ENCODE assay signal across 19 mouse cellular contexts in genomic region chr2:43793105-43793504, GRCm38 (mm10). TPM values are rescaled to one million over a fixed set of nuclear protein-coding genes. Genes with fewer than 3 reads are reported as not detected.
DNase-seq lines count a peak whose midpoint lies in the region; ATAC-seq and TF ChIP-seq lines count a peak whose summit lies in the region.
"Had no signal": no experiment of that assay in that cellular context is flagged by ENCODE, and none has a peak within 500 bp of the region (broad histone marks: within the 10 kb centered on the region; RNA-seq: fewer than 3 reads in every experiment).

No protein-coding gene starts in this region.

- no peak overlapping the region for H3K9ac ChIP-seq in liver, embryonic 11.5 days (ENCODE audit: low read depth, low read length)
- H3K9ac ChIP-seq in liver, embryonic 15.5 days: no peak overlapping the region
- no peak overlapping the region for H3K9ac ChIP-seq in lung, postnatal 0 days (replicated peaks; ENCODE audit: low read depth)
- H3K9ac ChIP-seq: embryonic facial prominence, embryonic 12.5 days; forebrain, embryonic 13.5 days; forebrain, postnatal 0 days; heart, embryonic 12.5 days; hindbrain, embryonic 14.5 days had no signal

- H3K4me2 ChIP-seq in liver, embryonic 11.5 days: peak overlapping the region; percentile 15; the same call in 1 of the 2 replicates
- no peak overlapping the region for H3K4me2 ChIP-seq in liver, embryonic 15.5 days
- no peak overlapping the region for H3K4me2 ChIP-seq in lung, postnatal 0 days (replicated peaks; ENCODE audit: low read depth, low read length)
- H3K4me2 ChIP-seq: embryonic facial prominence, embryonic 12.5 days; forebrain, embryonic 13.5 days; heart, embryonic 12.5 days; hindbrain, embryonic 14.5 days had no signal

- peaks cover 15% of the 10 kb centered on the region for H3K4me1 ChIP-seq in liver, embryonic 11.5 days (replicated peaks; ENCODE audit: control insufficient read depth, insufficient read depth, low read length)
- H3K4me1 ChIP-seq in liver, embryonic 15.5 days (replicated peaks): peaks cover 18% of the 10 kb centered on the region
- no peaks in the 10 kb centered on the region for H3K4me1 ChIP-seq in lung, postnatal 0 days (ENCODE audit: insufficient read depth, low read depth, low read length)
- H3K4me1 ChIP-seq: embryonic facial prominence, embryonic 12.5 days; heart, embryonic 12.5 days had no signal

- 32% methylated on average over 3 of the region's 3 CpGs for WGBS in liver, embryonic 11.5 days
- WGBS in liver, embryonic 15.5 days (ENCODE audit: insufficient replicate concordance): 15% methylated on average over 3 of the region's 3 CpGs
- WGBS in lung, postnatal 0 days: 63% methylated on average over 3 of the region's 3 CpGs

- H3K9me3 ChIP-seq in liver, embryonic 11.5 days (ENCODE audit: control insufficient read depth, low read length): no peaks in the 10 kb centered on the region
- H3K9me3 ChIP-seq in liver, embryonic 15.5 days (replicated peaks): no peaks in the 10 kb centered on the region
- no peaks in the 10 kb centered on the region for H3K9me3 ChIP-seq in lung, postnatal 0 days (ENCODE audit: low read length)
- H3K9me3 ChIP-seq: embryonic facial prominence, embryonic 12.5 days; forebrain, embryonic 13.5 days; heart, embryonic 12.5 days; hindbrain, embryonic 10.5 days had no signal

- H3K4me3 ChIP-seq in liver, embryonic 11.5 days (ENCODE audit: low read depth, low read length): no peak overlapping the region
- no peak overlapping the region for H3K4me3 ChIP-seq in liver, embryonic 15.5 days (replicated peaks)
- no peak overlapping the region for H3K4me3 ChIP-seq in lung, postnatal 0 days (ENCODE audit: low read depth, low read length)
- H3K4me3 ChIP-seq: embryonic facial prominence, embryonic 12.5 days; forebrain, embryonic 13.5 days; heart, embryonic 12.5 days; hindbrain, embryonic 10.5 days had no signal

- no peak for DNase-seq in liver, embryonic 11.5 days (ENCODE audit: low spot score)
- DNase-seq in cerebellum, postnatal 36 days: no peak
- DNase-seq in spleen, adult 18-20 months: no peak
- DNase-seq in lung, postnatal 0 days (ENCODE audit: low spot score): no peak
- DNase-seq in layer of hippocampus, postnatal 14 days (ENCODE audit: low spot score in 2 of 2): no peak
- DNase-seq: adrenal gland, postnatal 10 days; cerebellum, adult 18-20 months; cerebellum, postnatal 10 days; forebrain, postnatal 0 days; gastrocnemius, postnatal 25 days had no signal

- no peak for TF ChIP-seq CTCF in lung, postnatal 0 days (IDR thresholded peaks at IDR 0.05)

- TF ChIP-seq EP300 in lung, postnatal 0 days (IDR thresholded peaks at IDR 0.05): no peak

- ATAC-seq in common myeloid progenitor, adult 5-6 weeks (replicated peaks; ENCODE audit: low read depth, poor library complexity, severe bottlenecking): peak; percentile 48
- peak; percentile 85 for ATAC-seq in liver, embryonic 11.5 days (replicated peaks; ENCODE audit: low FRiP score)
- peak; percentile 77 for ATAC-seq in liver, embryonic 15.5 days (ENCODE audit: insufficient read depth)
- ATAC-seq in megakaryocyte-erythroid progenitor cell, adult 5-6 weeks (replicated peaks; ENCODE audit: low FRiP score, low TSS enrichment, poor library complexity, severe bottlenecking): peak; percentile 97
- ATAC-seq in lung, postnatal 0 days: no peak
- ATAC-seq: forebrain, embryonic 13.5 days; forebrain, postnatal 0 days had no signal

- no peaks in the 10 kb centered on the region for H3K36me3 ChIP-seq in liver, embryonic 11.5 days (ENCODE audit: control insufficient read depth, insufficient read depth, low read length)
- no peaks in the 10 kb centered on the region for H3K36me3 ChIP-seq in liver, embryonic 15.5 days (replicated peaks)
- no peaks in the 10 kb centered on the region for H3K36me3 ChIP-seq in lung, postnatal 0 days (ENCODE audit: insufficient read depth, low read length)
- H3K36me3 ChIP-seq: embryonic facial prominence, embryonic 12.5 days; heart, embryonic 12.5 days; hindbrain, embryonic 10.5 days had no signal

- H3K27me3 ChIP-seq in liver, embryonic 11.5 days (replicated peaks; ENCODE audit: control insufficient read depth, insufficient read depth, low read length): no peaks in the 10 kb centered on the region
- H3K27me3 ChIP-seq in liver, embryonic 15.5 days: no peaks in the 10 kb centered on the region
- no peaks in the 10 kb centered on the region for H3K27me3 ChIP-seq in lung, postnatal 0 days (replicated peaks; ENCODE audit: insufficient read depth, low read length)
- H3K27me3 ChIP-seq: embryonic facial prominence, embryonic 12.5 days; heart, embryonic 12.5 days had no signal

- H3K27ac ChIP-seq in liver, embryonic 11.5 days (ENCODE audit: low read depth, low read length): no peak overlapping the region
- H3K27ac ChIP-seq in liver, embryonic 15.5 days (replicated peaks): peak overlapping the region; percentile 29; the same call in 1 of the 2 replicates
- H3K27ac ChIP-seq in lung, postnatal 0 days (ENCODE audit: low read length): no peak overlapping the region
- H3K27ac ChIP-seq: embryonic facial prominence, embryonic 12.5 days; forebrain, embryonic 13.5 days; hindbrain, embryonic 10.5 days; hindbrain, embryonic 14.5 days had no signal

RNA-seq across cellular contexts. Expression of gene Arhgap15, which starts 44.5 kb away (rescaled TPM):
- total RNA-seq in common myeloid progenitor, adult 5-6 weeks (2017): 106 and 134 TPM in 2 replicates
- polyA plus RNA-seq in liver, embryonic 11.5 days (2014; fragmentation: Nextera tagmentation; extraction: Ambion mirVana): 6.4 and 7.4 TPM in 2 replicates
- 5.4 and 6.0 TPM in 2 replicates for polyA plus RNA-seq in liver, embryonic 15.5 days (2015; fragmentation: Nextera tagmentation; extraction: Ambion mirVana)
- 21.8 and 48.5 TPM in 2 replicates for total RNA-seq in megakaryocyte-erythroid progenitor cell, adult 5-6 weeks (2014; fragmentation: Nextera tagmentation)
- total RNA-seq in megakaryocyte-erythroid progenitor cell, adult 5-6 weeks (2017): 29.8 and 45.0 TPM in 2 replicates
- polyA plus RNA-seq in lung, postnatal 0 days (2015; fragmentation: Nextera tagmentation; extraction: Ambion mirVana): 1.5 and 2.2 TPM in 2 replicates
- 1 to 10 TPM; 8.7 to 9.7 TPM for total RNA-seq in layer of hippocampus, postnatal 14 days (2021)
- total RNA-seq: ES-E14 had no signal
